Mouse (Mus musculus) forebrain, embryonic 13.5 days (tissue): ENCODE results near the gene Kdm4b. TPM values are rescaled to one million over a fixed set of nuclear protein-coding genes. Genes with fewer than 3 reads are reported as not detected.
A peak's percentile ranks its signal among the peaks of the same experiment; 100 is the strongest.

Experiments used
- ATAC-seq: fragments of 200-750 bp; cut with Nextera tagmentation; 2 replicates; pipeline ENCODE4 v1.8.0; 2017
- H3K27ac ChIP-seq: fragments of 300-500 bp; sonication (generic); 2 replicates; pipeline ENCODE4 v1.5.1; 2015; ENCODE audit warnings: inconsistent platforms, mild to moderate bottlenecking, moderate library complexity
- H3K27me3 ChIP-seq: fragments of 300-500 bp; sonication (generic); 2 replicates; pipeline ENCODE4 v1.6.1; 2015; ENCODE audit warnings: mild to moderate bottlenecking, inconsistent platforms
- H3K36me3 ChIP-seq: fragments of 300-500 bp; sonication (generic); 2 replicates; pipeline ENCODE4 v1.6.1; 2015; ENCODE audit warnings: mild to moderate bottlenecking, inconsistent platforms; ENCODE audit not compliant: poor library complexity, severe bottlenecking
- H3K4me1 ChIP-seq: fragments of 300-500 bp; sonication (generic); 2 replicates; pipeline ENCODE4 v1.6.1; 2015; ENCODE audit warnings: inconsistent platforms
- H3K4me2 ChIP-seq: fragments of 300-500 bp; sonication (generic); 2 replicates; pipeline ENCODE4 v1.6.1; 2015; ENCODE audit warnings: inconsistent platforms, mild to moderate bottlenecking, moderate library complexity
- H3K4me3 ChIP-seq: fragments of 300-500 bp; sonication (generic); 2 replicates; pipeline ENCODE4 v1.5.1; 2015; ENCODE audit warnings: mild to moderate bottlenecking, inconsistent platforms
- H3K9ac ChIP-seq: fragments of 300-500 bp; sonication (generic); 2 replicates; pipeline ENCODE4 v1.6.1; 2015; ENCODE audit warnings: mild to moderate bottlenecking, inconsistent platforms
- H3K9me3 ChIP-seq: fragments of 300-500 bp; sonication (generic); replicated peaks from 2 replicates; pipeline ENCODE4 v1.6.1; 2016; ENCODE audit warnings: inconsistent platforms
- WGBS: fragments of 180-500 bp; shearing (Covaris S2); methylation state at CpG from one replicate; pipeline ENCODE4 v1.1.7; 2015; 5-methylcytosine and 5-hydroxymethylcytosine counted together
- polyA plus RNA-seq: library from polyadenylated mRNA; unstranded; fragments of >200 nt; fragmentation: Nextera tagmentation; extraction: Ambion mirVana; gene quantifications from 2 replicates; pipeline ENCODE4 v1.2.1, GENCODE M21; 2015

The Kdm4b gene
- 51.4 and 55.9 TPM in 2 replicates for polyA plus RNA-seq

DNA sequence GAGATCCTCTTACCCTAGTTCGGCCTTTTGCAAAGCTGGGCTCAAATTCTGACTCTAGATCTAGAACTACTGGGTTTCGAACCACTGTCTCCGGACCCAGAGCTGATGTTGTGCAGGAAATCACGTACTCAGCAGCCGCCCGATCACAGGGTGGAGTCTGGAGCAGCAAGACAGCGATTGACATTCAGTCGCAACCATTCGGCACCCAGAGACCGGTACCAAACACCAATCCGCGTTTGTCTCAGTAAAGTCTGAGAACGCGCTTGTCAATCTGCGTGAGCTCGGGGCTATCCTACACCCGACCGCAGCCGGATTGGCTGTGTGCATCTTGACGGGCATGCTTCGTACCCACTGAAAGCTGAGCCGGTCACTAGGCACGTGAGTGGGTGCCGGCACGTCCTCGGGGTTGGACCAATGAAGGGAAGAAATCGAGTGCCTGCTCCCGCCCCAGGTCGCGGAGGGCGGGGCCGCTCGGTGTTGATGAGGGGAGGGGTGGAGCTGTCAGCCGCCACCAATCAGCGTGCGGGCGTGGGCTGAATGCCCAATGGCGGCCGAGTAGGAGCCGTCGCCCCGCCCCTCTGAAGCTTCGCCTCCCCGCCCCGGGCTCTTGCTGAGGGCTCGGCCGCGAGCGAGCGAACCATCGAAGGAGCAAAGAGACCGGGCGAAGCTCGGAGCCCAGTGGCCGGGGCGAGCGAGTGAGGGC lies at the start of gene Kdm4b:
Kdm4b (plus strand) TSS at position 613 of the 703 bp plus-strand sequence.
- peak; percentile 100 for ATAC-seq
- Histone ChIP-seq H3K4me1 (peaks cover 34% of the 10 kb centered on the region), H3K36me3 (peaks cover 23% of the 10 kb centered on the region), H3K9ac (peak within 1 kb of the TSS; percentile 87), H3K27ac (peak within 1 kb of the TSS; percentile 88), H3K9me3 (no peaks in the 10 kb centered on the region), H3K4me3 (peak within 1 kb of the TSS; percentile 66), H3K27me3 (no peaks in the 10 kb centered on the region), H3K4me2 (peak within 1 kb of the TSS; percentile 74)
- WGBS, result under 1% methylated on average over 56 of the region's 57 CpGs

GRCm38 (mm10) chr17:56276643-56277566 lies 49.0 kb upstream of the Kdm4b start, which contains the start of gene Ticam1:
Ticam1 (minus strand) TSS chr17:56276786.
- H3K9me3 ChIP-seq, result no peaks in the 10 kb centered on the region
- H3K4me3 ChIP-seq, result peak within 1 kb of the TSS; percentile 46
- ATAC-seq, result peak; percentile 80
- WGBS, result 8% methylated on average over 17 of the region's 21 CpGs
- H3K9ac ChIP-seq, result peak within 1 kb of the TSS; percentile 66
- 0 out of 2 replicates have a peak, but pooled peaks cover 5% of the 10 kb centered on the region for H3K36me3 ChIP-seq
- peak within 1 kb of the TSS; percentile 63 for H3K4me2 ChIP-seq
- H3K4me1 ChIP-seq, result peaks cover 14% of the 10 kb centered on the region
- H3K27me3 ChIP-seq, result no peaks in the 10 kb centered on the region
- H3K27ac ChIP-seq, result peak within 1 kb of the TSS; percentile 32

DNA sequence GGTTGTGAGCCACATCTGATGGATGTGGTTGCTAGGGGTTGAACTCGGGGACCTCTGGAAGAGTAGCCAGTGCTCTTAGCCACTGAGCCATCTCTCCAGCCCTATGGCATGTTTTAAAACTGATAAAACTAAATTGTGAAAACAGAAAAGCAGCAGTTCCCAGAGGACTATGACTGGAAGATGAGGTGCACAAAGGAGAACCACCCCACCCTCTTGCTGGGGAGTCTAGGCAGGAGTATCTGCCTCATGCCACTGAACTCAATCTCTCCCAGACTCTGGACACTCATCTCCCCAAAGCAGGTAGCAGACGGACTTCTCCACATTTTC lies 48.3 kb upstream of the Kdm4b start:
- 50% methylated on average over 2 of the region's 2 CpGs for WGBS
- Histone ChIP-seq H3K9me3 (no peaks in the 10 kb centered on the region), H3K36me3 (0 out of 2 replicates have a peak, but pooled peaks cover 5% of the 10 kb centered on the region), H3K4me2 (peak overlapping the region; percentile 63; the same call in 1 of the 2 replicates), H3K9ac (no peak overlapping the region), H3K27ac (no peak overlapping the region), H3K4me3 (no peak overlapping the region), H3K27me3 (no peaks in the 10 kb centered on the region), H3K4me1 (peaks cover 14% of the 10 kb centered on the region)
- no peak for ATAC-seq

- peaks cover 14% of the 10 kb centered on the region for H3K4me1 ChIP-seq
- H3K9me3 ChIP-seq, result no peaks in the 10 kb centered on the region
- 0 out of 2 replicates have a peak, but pooled peaks cover 5% of the 10 kb centered on the region for H3K36me3 ChIP-seq
- no peaks in the 10 kb centered on the region for H3K27me3 ChIP-seq
- no peak overlapping the region for H3K27ac ChIP-seq
- 97% methylated on average over 5 of the region's 5 CpGs for WGBS
- ATAC-seq, result no peak
- no peak overlapping the region for H3K4me2 ChIP-seq
- no peak overlapping the region for H3K9ac ChIP-seq
- no peak overlapping the region for H3K4me3 ChIP-seq
These were observed 47.5 kb upstream of the Kdm4b start for GRCm38 (mm10) chr17:56278340-56278739.

- Histone ChIP-seq H3K27me3 (no peaks in the 10 kb centered on the region), H3K4me2 (no peak overlapping the region), H3K9me3 (no peaks in the 10 kb centered on the region), H3K36me3 (0 out of 2 replicates have a peak, but pooled peaks cover 5% of the 10 kb centered on the region), H3K27ac (no peak overlapping the region), H3K9ac (no peak overlapping the region), H3K4me3 (no peak overlapping the region), H3K4me1 (peaks cover 14% of the 10 kb centered on the region)
- WGBS, result 90% methylated on average over 12 of the region's 12 CpGs
- ATAC-seq, result no peak
These were observed 46.2 kb upstream of the Kdm4b start for GRCm38 (mm10) chr17:56279481-56280155.

DNA sequence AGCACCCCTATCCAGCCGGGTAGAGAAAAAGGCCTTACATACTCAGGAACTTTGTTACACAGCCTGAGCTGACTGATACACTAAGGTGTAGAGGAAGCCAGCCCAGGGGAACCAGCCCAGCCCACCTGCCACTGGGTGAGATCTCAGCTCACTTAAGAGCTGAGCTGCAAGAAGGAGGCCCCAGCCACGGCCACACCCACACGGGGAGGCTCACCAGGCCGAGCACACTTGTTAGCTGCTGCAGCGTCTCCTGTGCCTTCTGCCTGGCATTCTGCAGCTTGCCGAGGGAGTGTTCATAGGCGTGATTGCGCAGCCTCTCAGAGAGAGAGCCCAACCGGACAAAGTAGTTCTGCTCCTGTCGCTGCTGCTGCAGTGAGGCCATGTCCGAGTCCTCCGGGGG lies 44.7 kb upstream of the Kdm4b start:
- ATAC-seq, result no peak
- H3K27ac ChIP-seq, result no peak overlapping the region
- no peak overlapping the region for H3K4me3 ChIP-seq
- H3K27me3 ChIP-seq, result no peaks in the 10 kb centered on the region
- 90% methylated on average over 12 of the region's 12 CpGs for WGBS
- no peak overlapping the region for H3K9ac ChIP-seq
- 0 out of 2 replicates have a peak, but pooled peaks cover 5% of the 10 kb centered on the region for H3K36me3 ChIP-seq
- H3K4me1 ChIP-seq, result peaks cover 11% of the 10 kb centered on the region
- no peak overlapping the region for H3K4me2 ChIP-seq
- no peaks in the 10 kb centered on the region for H3K9me3 ChIP-seq

DNA sequence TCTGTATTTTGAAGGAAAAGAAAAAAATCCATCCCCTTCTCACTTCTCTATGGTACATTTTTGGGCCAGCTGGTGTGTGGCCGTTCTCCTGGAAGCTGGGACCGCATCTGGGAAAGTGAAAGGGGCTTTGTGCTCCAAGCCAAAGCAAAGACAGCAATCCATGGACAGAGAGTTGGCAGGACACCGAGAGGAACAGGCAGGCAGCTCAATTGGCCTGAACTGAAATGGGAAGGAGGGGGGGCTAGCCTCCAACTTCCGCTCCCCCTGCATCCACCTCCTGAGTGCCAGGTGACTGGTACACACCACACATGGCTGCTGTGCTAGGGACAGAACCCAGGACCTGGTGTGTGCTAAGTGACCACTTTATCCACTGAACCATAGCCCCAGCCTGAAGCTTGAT lies 43.1 kb upstream of the Kdm4b start:
- H3K4me2 ChIP-seq, result no peak overlapping the region
- peaks cover 3% of the 10 kb centered on the region for H3K4me1 ChIP-seq
- no peaks in the 10 kb centered on the region for H3K9me3 ChIP-seq
- no peak overlapping the region for H3K9ac ChIP-seq
- no peak overlapping the region for H3K4me3 ChIP-seq
- WGBS, result 83% methylated on average over 4 of the region's 4 CpGs
- 0 out of 2 replicates have a peak, but pooled peaks cover 5% of the 10 kb centered on the region for H3K36me3 ChIP-seq
- no peak for ATAC-seq
- no peak overlapping the region for H3K27ac ChIP-seq
- H3K27me3 ChIP-seq, result no peaks in the 10 kb centered on the region

- 92% methylated on average over 8 of the region's 8 CpGs for WGBS
- Histone ChIP-seq H3K27ac (no peak overlapping the region), H3K36me3 (0 out of 2 replicates have a peak, but pooled peaks cover 5% of the 10 kb centered on the region), H3K9ac (no peak overlapping the region), H3K9me3 (no peaks in the 10 kb centered on the region), H3K4me1 (peaks cover 8% of the 10 kb centered on the region), H3K27me3 (no peaks in the 10 kb centered on the region), H3K4me3 (no peak overlapping the region), H3K4me2 (no peak overlapping the region)
- no peak for ATAC-seq
These were observed 42.5 kb upstream of the Kdm4b start for GRCm38 (mm10) chr17:56283316-56283715.

DNA sequence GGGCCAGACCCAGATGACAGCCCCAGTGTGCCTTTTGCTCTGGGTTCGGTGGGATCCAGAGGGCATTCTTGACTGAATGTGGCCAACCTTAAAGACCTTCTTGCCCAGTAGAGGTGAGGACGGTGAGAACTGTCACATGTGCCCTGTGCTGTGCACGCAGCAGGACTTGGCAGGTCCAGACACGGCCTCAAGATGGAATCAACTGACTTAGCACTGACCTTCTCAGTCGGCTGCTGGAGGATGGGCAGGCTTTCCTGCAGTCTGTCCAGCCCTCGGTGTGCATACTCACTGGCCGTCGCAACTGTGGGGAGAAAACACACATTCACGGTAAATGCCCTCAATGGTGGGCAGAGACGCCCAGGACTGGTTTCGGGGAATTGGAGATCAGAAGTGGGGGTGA lies 39.9 kb upstream of the Kdm4b start:
- 95% methylated on average over 11 of the region's 11 CpGs for WGBS
- Histone ChIP-seq H3K27me3 (no peaks in the 10 kb centered on the region), H3K36me3 (0 out of 2 replicates have a peak, but pooled peaks cover 5% of the 10 kb centered on the region), H3K9me3 (no peaks in the 10 kb centered on the region), H3K4me1 (peaks cover 33% of the 10 kb centered on the region), H3K4me2 (no peak overlapping the region), H3K4me3 (no peak overlapping the region), H3K9ac (no peak overlapping the region), H3K27ac (no peak overlapping the region)
- ATAC-seq, result no peak

DNA sequence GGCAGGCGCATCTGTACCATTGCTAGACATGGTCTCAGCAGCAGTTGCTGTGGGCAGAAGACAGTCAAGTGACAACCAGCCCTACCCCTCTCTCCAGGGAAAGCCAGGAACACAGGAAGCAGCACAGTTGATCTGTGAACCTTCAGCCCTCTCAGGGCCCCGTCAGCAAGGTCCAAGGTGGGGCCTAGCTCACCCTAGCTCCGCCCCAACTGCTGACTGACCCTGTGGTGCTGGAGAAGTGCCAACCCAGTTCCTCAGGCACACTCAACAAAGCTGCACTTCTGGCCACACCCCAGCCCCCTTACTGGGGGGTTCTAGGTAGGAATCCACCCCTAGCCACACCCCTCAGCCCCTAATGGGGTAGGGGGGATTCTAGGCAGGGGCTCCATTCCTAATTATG lies 38.0 kb upstream of the Kdm4b start:
- H3K9ac ChIP-seq, result no peak overlapping the region
- no peaks in the 10 kb centered on the region for H3K36me3 ChIP-seq
- WGBS, result 54% methylated on average over 3 of the region's 3 CpGs
- no peak overlapping the region for H3K4me2 ChIP-seq
- ATAC-seq, result no peak
- H3K4me1 ChIP-seq, result peaks cover 37% of the 10 kb centered on the region
- H3K4me3 ChIP-seq, result no peak overlapping the region
- no peaks in the 10 kb centered on the region for H3K9me3 ChIP-seq
- no peaks in the 10 kb centered on the region for H3K27me3 ChIP-seq
- no peak overlapping the region for H3K27ac ChIP-seq

DNA sequence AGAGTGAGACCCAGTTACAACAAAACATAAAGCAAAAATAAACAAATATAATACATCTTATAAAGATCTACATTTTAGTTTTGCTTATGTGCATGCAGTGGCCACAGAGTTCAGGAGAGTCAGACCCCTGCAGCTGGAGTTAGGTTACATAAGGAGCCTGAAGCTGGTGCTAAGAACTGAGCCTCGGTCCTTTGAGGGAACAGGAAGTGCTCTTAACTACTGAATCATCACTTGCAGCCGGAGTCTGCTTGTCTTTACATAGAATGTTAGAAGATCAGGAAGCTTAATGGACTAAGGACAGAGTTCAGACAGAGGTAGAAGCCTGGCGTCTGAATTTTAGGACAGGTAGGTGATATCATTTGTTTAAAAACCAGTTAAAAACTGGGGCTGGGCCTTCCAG lies 37.0 kb upstream of the Kdm4b start:
- no peaks in the 10 kb centered on the region for H3K9me3 ChIP-seq
- peak overlapping the region; percentile 57; the same call in 1 of the 2 replicates for H3K27ac ChIP-seq
- 44% methylated on average over 3 of the region's 3 CpGs for whole genome bisulfite sequencing
- H3K4me3 ChIP-seq, result no peak overlapping the region
- no peaks in the 10 kb centered on the region for H3K36me3 ChIP-seq
- H3K4me2 ChIP-seq, result peak overlapping the region; percentile 59
- peaks cover 37% of the 10 kb centered on the region for H3K4me1 ChIP-seq
- no peak for ATAC-seq
- H3K9ac ChIP-seq, result peak overlapping the region; percentile 35; the same call in 1 of the 2 replicates
- no peaks in the 10 kb centered on the region for H3K27me3 ChIP-seq
